Mouse (Mus musculus): ENCODE data around the gene Sv2b. TPM values are rescaled to one million over a fixed set of nuclear protein-coding genes. Genes with fewer than 3 reads are reported as not detected.

Sv2b gene
- polyA plus RNA-seq, 1 experiment: not detected

DNA sequence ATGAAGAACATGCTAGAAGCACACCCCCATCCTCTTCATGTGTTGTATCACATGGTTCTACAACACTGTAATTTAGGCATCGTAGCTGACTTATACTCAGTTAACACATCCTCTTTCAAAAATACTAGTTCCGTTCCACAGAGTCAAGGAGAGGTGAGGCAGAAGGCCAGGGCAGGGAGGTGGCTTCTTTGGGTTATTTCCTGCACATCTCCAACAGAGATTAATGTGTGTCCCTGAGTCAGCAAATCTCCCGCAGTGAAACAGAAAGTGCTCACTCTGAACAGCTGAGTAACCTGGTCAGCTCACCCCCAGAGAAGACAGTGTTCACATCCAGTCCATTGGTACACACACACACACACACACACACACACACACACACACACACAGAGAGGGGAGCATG lies 118.9 kb downstream of the Sv2b start:
- 34% methylated on average over 3 of the region's 3 CpGs for WGBS
- no peak overlapping the region for H3K4me3 ChIP-seq (ENCODE audit: insufficient read depth, low read depth, low read length)
- H3K4me1 ChIP-seq (ENCODE audit: control insufficient read depth, insufficient read depth, low read length): no peaks in the 10 kb centered on the region
- H3K27me3 ChIP-seq (replicated peaks; ENCODE audit: control insufficient read depth, insufficient read depth, low read length): no peaks in the 10 kb centered on the region
- DNase-seq: no peak
- TF ChIP-seq POLR2A (IDR thresholded peaks at IDR 0.05; ENCODE audit: low read depth, low read length) (no peak), CTCF (conservative IDR thresholded peaks at IDR 0.05; ENCODE audit: insufficient read depth, insufficient read length, low read depth, low read length) (no peak)
- H3K27ac ChIP-seq (ENCODE audit: insufficient read depth, low read depth, low read length): no peak overlapping the region
- H3K36me3 ChIP-seq (ENCODE audit: control insufficient read depth, insufficient read depth, low read length): no peaks in the 10 kb centered on the region

DNA sequence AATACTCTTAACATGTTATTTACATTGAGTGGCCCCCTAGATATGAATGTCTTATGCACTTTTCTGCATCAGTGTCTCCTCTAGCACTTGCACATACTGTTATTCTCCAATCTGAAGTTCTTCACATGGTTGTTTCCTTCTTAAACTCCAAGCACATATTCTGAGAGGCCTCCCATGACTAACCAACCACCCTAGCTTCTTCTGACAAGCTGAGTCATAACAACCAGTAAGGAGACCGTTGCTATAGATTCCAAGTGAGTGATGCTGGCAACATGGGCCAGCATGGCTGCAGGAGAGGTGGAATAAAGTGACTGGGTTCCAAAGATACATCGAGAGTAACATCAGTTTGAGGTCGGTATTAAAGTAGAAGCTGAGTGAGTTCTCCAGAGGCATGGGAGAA lies 134.0 kb downstream of the Sv2b start:
- no peak for TF ChIP-seq CTCF (conservative IDR thresholded peaks at IDR 0.05; ENCODE audit: insufficient read depth, insufficient read length, low read depth, low read length)
- no peak for TF ChIP-seq POLR2A (IDR thresholded peaks at IDR 0.05; ENCODE audit: low read depth, low read length)
- Histone ChIP-seq H3K27me3 (replicated peaks; ENCODE audit: control insufficient read depth, insufficient read depth, low read length) (no peaks in the 10 kb centered on the region), H3K27ac (ENCODE audit: insufficient read depth, low read depth, low read length) (no peak overlapping the region), H3K36me3 (ENCODE audit: control insufficient read depth, insufficient read depth, low read length) (no peaks in the 10 kb centered on the region), H3K4me1 (ENCODE audit: control insufficient read depth, insufficient read depth, low read length) (no peaks in the 10 kb centered on the region), H3K4me3 (ENCODE audit: insufficient read depth, low read depth, low read length) (no peak overlapping the region)
- WGBS: 88% methylated on average over 3 of the region's 3 CpGs
- no peak for DNase-seq

DNA sequence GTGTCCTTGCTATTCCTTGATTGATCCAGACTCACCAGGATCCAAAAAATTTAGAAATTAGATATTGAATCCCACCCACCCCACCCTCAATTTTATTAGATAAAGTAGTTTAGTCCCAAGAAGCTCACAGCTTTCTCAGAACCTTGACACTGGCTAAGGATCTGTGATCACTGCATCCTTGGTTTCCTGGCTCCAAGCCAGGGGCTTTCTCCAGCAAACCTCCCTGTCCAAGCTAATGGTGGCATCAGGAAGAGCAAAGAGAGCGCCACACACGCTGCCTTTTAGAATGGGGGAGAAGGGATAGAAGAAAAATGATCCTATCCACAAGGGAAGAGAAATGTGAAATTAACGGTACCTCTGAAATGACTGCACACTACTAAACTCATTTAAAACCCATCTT lies 141.6 kb downstream of the Sv2b start:
- no peaks in the 10 kb centered on the region for H3K4me1 ChIP-seq (ENCODE audit: control insufficient read depth, insufficient read depth, low read length)
- H3K4me3 ChIP-seq (ENCODE audit: insufficient read depth, low read depth, low read length): no peak overlapping the region
- no peak for DNase-seq
- 79% methylated on average over 3 of the region's 3 CpGs for WGBS
- no peaks in the 10 kb centered on the region for H3K27me3 ChIP-seq (replicated peaks; ENCODE audit: control insufficient read depth, insufficient read depth, low read length)
- H3K27ac ChIP-seq (ENCODE audit: insufficient read depth, low read depth, low read length): no peak overlapping the region
- TF ChIP-seq POLR2A (IDR thresholded peaks at IDR 0.05; ENCODE audit: low read depth, low read length) (no peak), CTCF (conservative IDR thresholded peaks at IDR 0.05; ENCODE audit: insufficient read depth, insufficient read length, low read depth, low read length) (no peak)
- no peaks in the 10 kb centered on the region for H3K36me3 ChIP-seq (ENCODE audit: control insufficient read depth, insufficient read depth, low read length)

DNA sequence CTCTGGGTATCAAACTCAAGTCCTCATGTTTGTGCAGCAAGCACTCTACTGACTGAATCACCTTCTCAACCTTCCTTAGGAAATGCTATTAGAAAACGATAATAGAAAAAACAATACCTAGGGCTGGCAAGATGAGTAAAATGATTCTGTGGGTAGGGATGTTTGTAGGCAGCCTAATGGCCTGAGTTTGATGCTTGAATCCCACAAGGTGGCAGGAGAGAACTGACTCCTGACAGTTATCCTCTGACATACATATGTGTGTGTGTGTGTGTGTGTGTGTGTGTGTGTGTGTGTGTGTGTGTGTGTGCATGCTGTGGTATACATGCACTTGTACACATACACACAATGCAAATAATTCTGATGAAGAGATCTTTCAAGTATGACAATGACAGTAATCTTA lies 161.9 kb downstream of the Sv2b start:
- no peak for DNase-seq
- no peaks in the 10 kb centered on the region for H3K27me3 ChIP-seq (replicated peaks; ENCODE audit: control insufficient read depth, insufficient read depth, low read length)
- H3K36me3 ChIP-seq (ENCODE audit: control insufficient read depth, insufficient read depth, low read length): no peaks in the 10 kb centered on the region
- 44% methylated on average over 1 of the region's 1 CpGs for WGBS
- no peak overlapping the region for H3K27ac ChIP-seq (ENCODE audit: insufficient read depth, low read depth, low read length)
- H3K4me3 ChIP-seq (ENCODE audit: insufficient read depth, low read depth, low read length): no peak overlapping the region
- TF ChIP-seq POLR2A (IDR thresholded peaks at IDR 0.05; ENCODE audit: low read depth, low read length) (no peak), CTCF (conservative IDR thresholded peaks at IDR 0.05; ENCODE audit: insufficient read depth, insufficient read length, low read depth, low read length) (no peak)
- no peaks in the 10 kb centered on the region for H3K4me1 ChIP-seq (ENCODE audit: control insufficient read depth, insufficient read depth, low read length)

DNA sequence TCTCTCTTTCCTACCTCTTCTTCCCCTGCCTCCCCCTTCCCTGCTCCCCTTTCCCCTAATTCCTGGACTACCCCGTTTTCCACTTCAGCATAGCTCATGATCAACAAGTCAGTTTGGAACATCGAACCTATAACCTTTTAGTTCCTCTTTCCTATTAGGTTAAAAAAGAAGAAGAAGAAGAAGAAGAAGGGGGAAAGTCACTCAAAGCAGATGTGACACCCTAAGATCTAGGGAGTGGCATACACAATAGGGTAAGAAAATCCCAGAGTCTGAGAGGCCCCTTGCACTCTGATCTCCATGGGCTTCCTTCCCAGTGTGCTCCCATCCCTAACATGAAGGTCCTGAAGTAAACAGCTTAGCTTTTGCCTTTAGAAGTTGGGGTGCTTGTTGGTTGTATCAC lies 166.3 kb downstream of the Sv2b start:
- Histone ChIP-seq H3K4me3 (ENCODE audit: insufficient read depth, low read depth, low read length) (no peak overlapping the region), H3K36me3 (ENCODE audit: control insufficient read depth, insufficient read depth, low read length) (no peaks in the 10 kb centered on the region), H3K27ac (ENCODE audit: insufficient read depth, low read depth, low read length) (no peak overlapping the region), H3K4me1 (ENCODE audit: control insufficient read depth, insufficient read depth, low read length) (no peaks in the 10 kb centered on the region), H3K27me3 (replicated peaks; ENCODE audit: control insufficient read depth, insufficient read depth, low read length) (no peaks in the 10 kb centered on the region)
- WGBS: 45% methylated on average over 2 of the region's 2 CpGs
- no peak for DNase-seq
- TF ChIP-seq CTCF (conservative IDR thresholded peaks at IDR 0.05; ENCODE audit: insufficient read depth, insufficient read length, low read depth, low read length): no peak
- TF ChIP-seq POLR2A (IDR thresholded peaks at IDR 0.05; ENCODE audit: low read depth, low read length): no peak

DNA sequence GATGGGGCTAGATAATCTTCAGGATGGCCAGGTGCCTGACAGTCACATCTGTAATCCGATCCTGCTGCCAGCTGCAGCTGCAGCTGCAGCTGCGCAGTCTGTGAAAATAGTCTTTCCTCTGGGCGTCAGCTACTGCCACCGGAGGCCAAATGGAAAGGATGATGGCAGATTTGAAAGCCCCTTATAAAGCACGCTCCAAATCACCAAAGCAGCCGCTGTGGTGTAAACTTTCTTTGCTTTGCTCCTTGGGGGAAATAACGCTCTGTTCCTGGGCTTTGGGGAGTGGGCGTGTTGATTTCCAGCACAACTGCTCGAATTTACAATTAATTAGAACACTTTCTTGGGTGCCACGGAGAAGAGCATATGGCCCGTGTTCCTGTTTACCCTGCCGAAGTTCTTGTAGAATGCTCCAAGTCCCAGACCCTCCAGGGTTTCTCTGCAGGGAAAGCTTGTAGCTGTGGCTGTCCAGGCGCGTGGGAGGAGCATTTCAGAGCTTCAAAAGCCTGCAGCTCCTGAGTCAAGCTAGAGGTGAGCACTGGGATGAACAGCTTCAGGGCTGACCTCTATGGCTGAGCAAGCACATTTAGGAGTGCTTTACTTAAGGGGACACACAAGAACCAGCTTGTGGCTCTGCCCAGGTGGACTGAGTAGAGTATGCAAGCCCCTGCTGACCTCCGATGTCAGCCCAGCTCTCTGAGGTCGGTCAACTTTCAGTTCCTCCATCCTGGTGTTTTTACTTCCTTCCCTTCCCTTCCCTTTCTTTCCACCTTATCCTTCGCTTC lies 167.0 kb downstream of the Sv2b start:
- Histone ChIP-seq H3K27me3 (replicated peaks; ENCODE audit: control insufficient read depth, insufficient read depth, low read length) (no peaks in the 10 kb centered on the region), H3K36me3 (ENCODE audit: control insufficient read depth, insufficient read depth, low read length) (no peaks in the 10 kb centered on the region), H3K4me1 (ENCODE audit: control insufficient read depth, insufficient read depth, low read length) (no peaks in the 10 kb centered on the region), H3K4me3 (ENCODE audit: insufficient read depth, low read depth, low read length) (no peak overlapping the region), H3K27ac (ENCODE audit: insufficient read depth, low read depth, low read length) (no peak overlapping the region)
- TF ChIP-seq CTCF (conservative IDR thresholded peaks at IDR 0.05; ENCODE audit: insufficient read depth, insufficient read length, low read depth, low read length) (no peak), POLR2A (IDR thresholded peaks at IDR 0.05; ENCODE audit: low read depth, low read length) (no peak)
- 12% methylated on average over 17 of the region's 17 CpGs for WGBS
- DNase-seq: no peak

DNA sequence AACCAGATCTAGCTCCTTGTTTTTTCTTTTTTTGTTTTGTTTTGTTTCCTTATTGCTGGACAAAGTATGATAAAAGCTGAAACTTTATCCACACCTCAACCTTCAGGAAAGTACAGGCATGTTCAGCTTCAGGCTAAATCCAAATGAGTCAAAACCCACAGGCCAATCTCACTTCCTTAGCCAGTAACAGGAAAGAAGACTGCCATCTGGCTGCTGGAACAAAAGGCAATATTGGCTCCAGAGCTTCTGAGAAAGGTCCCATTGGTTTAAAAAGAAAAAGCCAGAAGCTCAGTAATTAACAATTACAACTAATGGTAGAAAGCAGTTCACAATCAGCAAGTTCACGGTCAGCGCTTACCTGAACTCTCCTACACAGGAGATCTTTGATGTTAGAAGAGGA lies 169.8 kb downstream of the Sv2b start:
- Histone ChIP-seq H3K27me3 (replicated peaks; ENCODE audit: control insufficient read depth, insufficient read depth, low read length) (no peaks in the 10 kb centered on the region), H3K4me1 (ENCODE audit: control insufficient read depth, insufficient read depth, low read length) (no peaks in the 10 kb centered on the region), H3K36me3 (ENCODE audit: control insufficient read depth, insufficient read depth, low read length) (no peaks in the 10 kb centered on the region), H3K4me3 (ENCODE audit: insufficient read depth, low read depth, low read length) (no peak overlapping the region), H3K27ac (ENCODE audit: insufficient read depth, low read depth, low read length) (no peak overlapping the region)
- DNase-seq: no peak
- TF ChIP-seq CTCF (conservative IDR thresholded peaks at IDR 0.05; ENCODE audit: insufficient read depth, insufficient read length, low read depth, low read length) (no peak), POLR2A (IDR thresholded peaks at IDR 0.05; ENCODE audit: low read depth, low read length) (no peak)
- 90% methylated on average over 2 of the region's 2 CpGs for WGBS
